Mouse (Mus musculus): ENCODE results near the gene Wbp1l. TPM values are rescaled to one million over a fixed set of nuclear protein-coding genes. Genes with fewer than 3 reads are reported as not detected.

Wbp1l gene
- total and polyA plus RNA-seq, 3 experiments: 52.9 to 70.0 TPM; not detected in 1

DNA sequence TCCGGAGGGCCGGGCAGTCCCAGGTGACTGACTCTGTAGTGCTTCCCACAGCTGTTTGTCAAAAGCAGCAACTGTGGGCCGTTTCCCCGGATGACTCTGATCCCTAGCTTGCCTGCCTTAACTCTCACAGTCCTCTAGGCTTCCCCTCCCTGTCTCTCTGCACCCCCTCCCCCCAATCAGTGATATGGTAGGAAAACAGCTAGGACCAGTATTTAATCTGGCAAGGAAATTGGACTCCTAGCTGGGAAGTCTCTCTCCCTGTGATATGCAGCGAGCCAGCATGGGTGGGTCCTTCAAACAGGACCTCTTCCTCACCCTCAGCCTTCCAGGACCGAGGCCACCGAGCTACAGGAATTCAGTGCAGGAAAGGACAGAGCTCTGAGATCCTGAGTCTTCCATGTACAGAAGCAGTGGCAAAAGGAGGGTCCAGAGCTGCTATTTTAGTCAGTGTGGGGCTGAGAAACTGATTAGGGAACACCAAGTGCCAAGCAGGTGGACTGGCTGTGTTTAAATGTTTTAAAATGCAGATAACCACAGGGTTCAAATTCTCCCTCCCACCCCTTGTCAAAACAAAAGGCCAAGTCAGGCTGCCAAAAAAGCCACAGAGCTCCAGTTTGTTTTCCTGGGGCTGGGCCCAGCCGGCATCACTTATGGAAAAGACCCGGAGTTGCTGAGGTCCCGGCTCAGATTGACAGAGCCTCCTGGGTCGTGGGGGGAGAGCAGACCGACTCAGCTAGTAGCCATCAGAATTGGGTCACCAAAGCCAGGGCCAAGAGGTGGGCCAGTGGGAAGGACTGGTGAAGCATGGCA is 46.1 kb downstream of the Wbp1l start:
- Histone ChIP-seq H3K79me2 (ENCODE audit: control insufficient read depth, insufficient read depth, low read length, poor library complexity) (no peaks in the 10 kb centered on the region), H3K36me3 (ENCODE audit: control insufficient read depth in 1 of 2, insufficient read depth in 2 of 2, low read length in 2 of 2) (peaks cover 0 to 4% of the 10 kb centered on the region in 2 experiments; a peak in 2 of 4 replicates)

DNA sequence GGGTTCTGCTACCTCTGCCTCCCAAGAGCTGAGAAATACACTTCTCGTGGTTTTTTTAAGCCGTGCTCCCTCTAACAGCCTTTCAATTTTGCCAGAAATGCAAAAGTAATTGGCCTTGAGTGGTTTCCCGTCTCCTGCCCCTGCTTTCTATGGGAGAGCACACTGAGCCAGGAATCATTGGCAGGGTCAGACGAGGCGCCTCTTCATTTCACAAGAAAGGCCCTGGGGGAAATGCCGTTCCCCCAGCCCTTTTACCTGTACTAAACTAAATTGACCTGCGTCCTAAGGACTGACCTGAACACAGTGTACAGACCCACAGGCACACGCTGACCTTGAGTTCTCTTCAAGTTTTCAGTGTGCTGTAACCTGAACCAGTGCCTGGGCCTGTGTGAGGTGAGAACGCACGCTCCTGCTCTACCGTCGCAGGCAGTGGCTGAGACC is 47.2 kb downstream of the Wbp1l start:
- Histone ChIP-seq H3K79me2 (ENCODE audit: control insufficient read depth, insufficient read depth, low read length, poor library complexity) (no peaks in the 10 kb centered on the region), H3K4me1 (ENCODE audit: control insufficient read depth in 1 of 2, insufficient read depth in 2 of 2, low read length in 2 of 2) (no peaks in the 10 kb centered on the region), H3K9me3 (replicated peaks; ENCODE audit: insufficient read depth, low read length) (no peaks in the 10 kb centered on the region), H3K36me3 (ENCODE audit: control insufficient read depth in 1 of 2, insufficient read depth in 2 of 2, low read length in 2 of 2) (peaks cover 0 to 5% of the 10 kb centered on the region in 2 experiments; a peak in 2 of 4 replicates), H3K9ac (ENCODE audit: control insufficient read depth, low read depth, low read length, poor library complexity, severe bottlenecking) (no peak overlapping the region), H3K4me3 (ENCODE audit: control insufficient read depth in 1 of 2, insufficient read depth in 1 of 2, low read depth in 2 of 2, low read length in 2 of 2) (no peak overlapping the region), H3K27me3 (ENCODE audit: control insufficient read depth in 1 of 2, insufficient read depth in 2 of 2, low read length in 2 of 2) (no peaks in the 10 kb centered on the region), H3K27ac (ENCODE audit: control insufficient read depth, low read depth, low read length) (no peak overlapping the region)
- DNase-seq (ENCODE audit: low read depth, low spot score): no peak
- TF ChIP-seq ELF1 (IDR thresholded peaks at IDR 0.05; ENCODE audit: low read depth, low read length) (no peak), EP300 (IDR thresholded peaks at IDR 0.05; ENCODE audit: low read depth in 1 of 2, low read length in 2 of 2) (no peak), GABPA (IDR thresholded peaks at IDR 0.05; ENCODE audit: low read depth, low read length) (no peak), MAFK (IDR thresholded peaks at IDR 0.05; ENCODE audit: borderline replicate concordance, low read depth, low read length) (no peak), KAT2A (conservative IDR thresholded peaks at IDR 0.05; ENCODE audit: low read depth, low read length) (no peak), RAD21 (IDR thresholded peaks at IDR 0.05; ENCODE audit: low read depth, low read length) (no peak), POLR2AphosphoS2 (IDR thresholded peaks at IDR 0.05; ENCODE audit: low read length) (no peak), MYB (IDR thresholded peaks at IDR 0.05; ENCODE audit: low read depth, low read length) (no peak), USF1 (IDR thresholded peaks at IDR 0.05; ENCODE audit: low read depth, low read length) (no peak), MXI1 (IDR thresholded peaks at IDR 0.05; ENCODE audit: low read depth, low read length) (no peak), HCFC1 (IDR thresholded peaks at IDR 0.05; ENCODE audit: low read depth, low read length) (no peak), TAL1 (IDR thresholded peaks at IDR 0.05; ENCODE audit: low read length) (no peak), CHD2 (IDR thresholded peaks at IDR 0.05; ENCODE audit: low read length) (no peak), USF2 (IDR thresholded peaks at IDR 0.05; ENCODE audit: borderline replicate concordance in 1 of 2, insufficient read depth in 1 of 2, low read depth in 1 of 2, low read length in 2 of 2) (no peak), GATA1 (IDR thresholded peaks at IDR 0.05; ENCODE audit: low read depth, low read length) (no peak)

More for the DNA sequence above, 46.1 kb downstream of the Wbp1l start:
- H3K9me3 ChIP-seq (replicated peaks; ENCODE audit: insufficient read depth, low read length): no peaks in the 10 kb centered on the region
- no peaks in the 10 kb centered on the region for H3K4me1 ChIP-seq (ENCODE audit: control insufficient read depth in 1 of 2, insufficient read depth in 2 of 2, low read length in 2 of 2)
- no peaks in the 10 kb centered on the region for H3K27me3 ChIP-seq (ENCODE audit: control insufficient read depth in 1 of 2, insufficient read depth in 2 of 2, low read length in 2 of 2)
- no peak overlapping the region for H3K4me3 ChIP-seq (ENCODE audit: control insufficient read depth in 1 of 2, insufficient read depth in 1 of 2, low read depth in 2 of 2, low read length in 2 of 2)
- no peak overlapping the region for H3K9ac ChIP-seq (ENCODE audit: control insufficient read depth, low read depth, low read length, poor library complexity, severe bottlenecking)
- no peak for DNase-seq (ENCODE audit: low read depth, low spot score)
- TF ChIP-seq BHLHE40 (IDR thresholded peaks at IDR 0.05; ENCODE audit: borderline replicate concordance, low read depth, low read length): no peak
- TF ChIP-seq ZC3H11A (IDR thresholded peaks at IDR 0.05; ENCODE audit: low read depth, low read length): no peak
- TF ChIP-seq MEF2A (IDR thresholded peaks at IDR 0.05; ENCODE audit: extremely low read depth, insufficient replicate concordance, low read depth, low read length, poor library complexity, severe bottlenecking): no peak
- TF ChIP-seq HCFC1 (IDR thresholded peaks at IDR 0.05; ENCODE audit: low read depth, low read length): no peak
- TF ChIP-seq ETS1 (IDR thresholded peaks at IDR 0.05; ENCODE audit: low read depth, low read length): no peak
- TF ChIP-seq NRF1 (IDR thresholded peaks at IDR 0.05; ENCODE audit: insufficient read depth, low read depth, low read length, poor library complexity, severe bottlenecking): no peak
- no peak for TF ChIP-seq ZMIZ1 (IDR thresholded peaks at IDR 0.05; ENCODE audit: low read depth, low read length)
- TF ChIP-seq POLR2AphosphoS5 (IDR thresholded peaks at IDR 0.05; ENCODE audit: borderline replicate concordance, low read depth, low read length): no peak
- TF ChIP-seq USF2 (IDR thresholded peaks at IDR 0.05; ENCODE audit: borderline replicate concordance in 1 of 2, insufficient read depth in 1 of 2, low read depth in 1 of 2, low read length in 2 of 2): no peak
- no peak for TF ChIP-seq ZKSCAN1 (IDR thresholded peaks at IDR 0.05; ENCODE audit: low read depth, low read length)
- TF ChIP-seq NELFE (IDR thresholded peaks at IDR 0.05; ENCODE audit: low read depth, low read length): no peak
- TF ChIP-seq CHD2 (IDR thresholded peaks at IDR 0.05; ENCODE audit: low read length): no peak
- no peak for TF ChIP-seq KAT2A (conservative IDR thresholded peaks at IDR 0.05; ENCODE audit: low read depth, low read length)
- TF ChIP-seq TAL1 (IDR thresholded peaks at IDR 0.05; ENCODE audit: low read length): no peak
- no peak overlapping the region for H3K27ac ChIP-seq (ENCODE audit: control insufficient read depth, low read depth, low read length)

All from MEL (cell line).